Mouse (Mus musculus) thymus, adult 18-20 months (tissue): ENCODE data around the gene Id3.

Source experiments
- DNase-seq, 2 experiments: peaks; one replicate each; pipeline ENCODE4 v3.0.0; 2022; ENCODE audit warnings: mixed read lengths in 2 of 2

The Id3 gene

DNA sequence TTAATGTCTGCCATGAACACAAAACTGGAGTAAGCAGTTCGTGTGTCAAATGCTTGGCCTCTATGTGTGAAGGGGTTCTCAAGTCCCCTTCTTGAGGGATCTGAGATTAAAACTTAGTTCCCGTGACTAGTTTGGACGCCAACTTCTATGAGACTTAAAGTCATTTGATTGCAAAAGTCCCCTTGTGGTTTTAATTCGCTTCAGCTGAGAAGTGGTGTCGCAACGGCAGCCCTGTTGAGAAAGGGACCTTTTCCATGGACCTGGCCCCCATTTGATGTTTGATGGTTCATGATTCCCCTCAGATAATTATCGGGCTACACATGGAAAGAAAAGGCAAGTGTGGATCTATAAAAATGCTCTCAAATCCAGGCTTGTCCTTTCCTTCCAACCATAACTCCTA, 36.2 kb downstream of the Id3 start:
- DNase-seq, result no peak

DNA sequence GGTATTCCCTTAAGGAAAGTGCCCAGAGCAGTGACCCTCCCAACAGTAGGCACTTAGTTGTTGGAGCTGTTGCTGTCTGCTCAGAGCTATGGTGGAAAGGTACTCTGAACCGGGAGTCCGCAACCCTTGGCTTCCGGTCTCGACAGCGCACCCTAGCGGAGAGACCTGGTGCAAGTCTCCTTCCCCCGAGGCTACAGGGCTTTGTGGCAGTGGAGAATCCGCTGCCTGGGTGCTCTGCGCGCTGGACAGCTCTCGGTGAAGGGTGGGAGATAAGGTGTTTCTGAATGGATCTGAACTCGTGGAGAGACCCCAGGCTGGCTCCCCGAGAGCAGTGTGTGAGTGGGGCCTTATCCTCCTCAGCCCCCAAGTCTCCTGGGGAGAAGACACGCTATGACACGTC, 36.7 kb downstream of the Id3 start:
- DNase-seq, result peak; percentile 86 to 91

DNA sequence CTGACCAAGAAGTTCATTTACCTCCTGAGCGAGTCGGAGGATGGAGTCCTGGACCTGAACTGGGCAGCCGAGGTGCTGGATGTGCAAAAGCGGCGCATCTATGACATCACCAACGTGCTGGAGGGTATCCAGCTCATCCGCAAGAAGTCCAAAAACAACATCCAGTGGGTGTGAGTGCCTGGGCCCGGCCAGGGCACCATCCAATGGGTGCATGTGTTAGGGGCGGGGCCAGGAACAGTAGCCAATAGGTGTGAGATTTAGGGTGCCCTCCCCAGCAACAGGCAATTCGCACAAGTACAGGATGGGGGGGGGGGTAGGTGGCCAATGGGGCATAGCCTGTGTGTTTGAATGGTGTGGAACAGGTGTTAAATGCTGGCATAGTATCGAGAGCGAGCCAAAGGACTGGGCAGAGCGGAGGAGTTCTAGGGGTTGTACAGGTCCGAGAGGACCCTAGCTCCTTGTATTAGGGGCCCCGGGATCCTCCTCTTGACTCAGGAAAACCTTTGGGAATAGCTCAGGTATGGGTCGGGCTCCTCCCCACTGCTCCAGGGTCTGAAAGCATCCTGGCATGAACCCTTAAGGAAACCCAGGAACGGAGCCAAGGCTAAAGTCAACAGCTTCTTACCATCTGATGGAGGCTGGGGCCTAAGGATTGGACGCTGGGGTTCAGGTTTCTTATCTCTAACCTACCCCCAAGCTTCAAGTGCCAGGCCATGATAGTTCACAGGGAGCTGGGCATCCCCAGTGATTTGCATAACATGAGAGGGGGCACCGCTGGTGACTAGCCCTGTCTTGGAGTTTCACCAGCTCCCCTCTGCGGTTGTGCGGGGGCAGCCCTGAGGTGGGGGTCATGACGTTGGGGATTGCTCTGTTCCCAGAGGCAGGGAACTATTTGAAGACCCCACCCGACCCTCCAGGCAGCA, 37.4 kb downstream of the Id3 start:
- DNase-seq, result peak; percentile 80 to 91

DNA sequence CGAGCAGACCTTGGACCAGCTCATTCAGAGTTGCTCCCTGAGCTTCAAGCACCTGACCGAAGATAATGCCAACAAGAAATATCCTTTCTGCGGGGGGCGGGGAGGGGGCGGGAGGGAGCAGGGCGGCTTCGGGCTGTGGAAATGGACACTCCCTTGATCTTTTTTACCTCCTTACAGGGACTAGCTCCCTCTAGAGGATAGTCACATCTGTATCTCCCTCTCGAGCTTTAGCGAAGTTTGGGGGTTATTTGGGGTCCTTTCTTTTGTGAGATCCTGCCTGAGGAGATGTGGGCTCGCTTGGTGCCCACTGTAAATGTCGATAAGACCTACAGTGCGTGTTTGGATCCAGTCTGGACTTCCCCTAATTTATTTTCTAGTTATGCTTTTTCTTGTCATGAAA, 38.1 kb downstream of the Id3 start:
- no peak for DNase-seq

DNA sequence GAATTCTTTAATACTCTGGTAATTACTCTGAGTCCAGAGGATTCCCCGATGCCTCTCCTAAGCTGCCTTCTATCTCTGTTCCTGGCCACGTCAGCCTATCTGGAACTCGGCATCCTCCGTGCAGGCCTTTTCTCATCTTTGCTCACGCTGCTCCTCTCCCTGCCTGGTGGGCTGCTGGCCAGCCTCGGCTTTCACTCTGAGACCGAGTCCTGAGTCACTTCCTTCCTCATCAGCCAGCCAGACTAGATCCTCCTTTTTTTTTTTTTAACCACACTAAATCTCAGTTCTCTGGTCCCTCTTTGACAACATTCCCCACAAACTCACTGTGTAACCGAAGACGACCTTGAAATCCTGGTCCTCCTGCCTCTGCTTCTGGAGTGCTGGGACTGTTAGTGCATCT, 42.1 kb downstream of the Id3 start:
- DNase-seq, result no peak

DNA sequence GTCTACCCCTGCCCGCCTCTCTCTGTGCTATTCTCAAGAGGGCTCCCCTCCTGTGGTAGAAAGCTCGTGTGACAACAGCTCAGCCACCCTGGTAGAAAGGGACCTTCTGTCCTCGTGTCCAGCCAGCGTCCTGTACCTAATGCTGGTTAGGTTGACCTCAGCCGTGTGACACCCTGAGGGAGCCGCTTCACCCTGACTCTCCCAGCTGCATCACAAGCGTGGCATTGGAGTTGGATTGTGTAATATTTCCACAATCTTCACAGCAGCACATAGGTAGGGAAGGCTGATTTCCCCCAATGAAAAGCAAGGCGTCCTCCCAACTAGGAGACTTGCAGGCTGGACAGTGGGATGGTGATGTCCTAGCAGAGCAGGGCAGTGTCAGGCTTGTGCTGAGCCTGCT, 43.0 kb downstream of the Id3 start:
- DNase-seq, result no peak

DNA sequence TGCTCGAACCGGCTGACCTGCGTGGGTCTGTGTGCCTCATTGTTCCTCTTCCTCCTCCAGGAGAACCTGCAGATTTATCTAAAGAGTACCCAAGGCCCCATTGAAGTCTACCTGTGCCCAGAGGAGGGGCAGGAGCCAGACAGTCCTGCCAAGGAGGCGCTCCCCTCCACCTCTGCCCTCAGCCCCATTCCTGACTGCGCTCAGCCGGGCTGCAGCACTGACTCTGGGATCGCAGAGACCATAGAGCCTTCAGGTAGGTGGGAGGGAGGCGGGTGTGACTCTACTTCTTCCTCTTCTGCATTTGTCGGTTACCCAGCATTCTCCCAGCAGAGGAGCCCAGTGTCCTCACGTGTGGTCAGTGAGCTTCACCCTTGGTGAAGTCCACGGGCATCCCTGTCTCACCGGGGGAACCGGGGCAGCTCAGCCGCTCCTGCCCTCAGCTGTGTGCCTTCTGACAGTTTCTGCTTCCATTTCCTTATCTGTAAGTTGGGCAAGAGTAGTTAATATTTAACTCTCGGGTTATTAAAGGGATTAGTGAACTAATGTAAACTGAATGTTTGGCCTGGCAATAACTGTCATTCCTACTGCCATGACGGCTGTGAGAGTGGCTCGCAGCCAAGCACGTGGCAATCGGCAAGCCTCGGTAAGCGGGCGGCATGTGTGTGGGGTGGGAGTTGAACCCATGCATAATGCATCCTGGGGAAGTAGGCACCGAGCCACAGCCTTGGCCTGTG, 43.6 kb downstream of the Id3 start:
- no peak for DNase-seq

DNA sequence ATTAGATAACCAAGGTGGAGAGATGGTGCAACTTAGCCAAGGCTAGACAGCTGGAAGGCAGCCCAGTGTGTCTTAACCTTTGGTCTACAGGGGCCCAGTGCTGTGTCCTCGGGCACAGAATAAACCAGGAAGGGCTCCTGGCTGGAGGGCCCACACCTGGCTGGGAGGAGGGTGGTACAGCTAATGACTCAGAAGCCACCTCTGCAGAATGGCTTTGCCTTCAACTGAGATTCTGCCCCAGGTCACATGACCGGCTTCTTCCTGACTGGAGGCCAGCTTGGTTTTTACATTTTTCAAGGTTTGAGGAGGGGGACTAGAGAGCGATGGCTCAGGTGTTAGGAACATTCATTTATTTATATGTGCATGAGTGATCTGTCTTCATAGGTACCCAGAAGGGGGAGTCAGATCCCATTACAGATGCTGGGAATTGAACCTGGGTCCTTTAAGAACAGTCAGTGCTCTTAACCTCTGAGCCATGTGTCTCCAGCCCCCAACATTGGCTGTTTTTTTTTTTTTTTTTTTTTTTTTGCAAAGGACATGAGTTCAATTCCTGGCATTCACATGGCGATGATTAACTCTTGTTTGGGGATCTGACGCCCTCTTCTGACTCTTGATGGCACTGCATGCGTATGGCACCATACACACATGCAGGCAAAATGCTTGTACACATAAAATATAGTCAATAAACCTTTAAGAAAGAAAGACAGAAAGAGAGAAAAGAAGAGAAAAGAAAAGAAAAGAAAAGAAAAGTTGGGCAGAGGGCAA, 45.9 kb downstream of the Id3 start:
- no peak for DNase-seq

DNA sequence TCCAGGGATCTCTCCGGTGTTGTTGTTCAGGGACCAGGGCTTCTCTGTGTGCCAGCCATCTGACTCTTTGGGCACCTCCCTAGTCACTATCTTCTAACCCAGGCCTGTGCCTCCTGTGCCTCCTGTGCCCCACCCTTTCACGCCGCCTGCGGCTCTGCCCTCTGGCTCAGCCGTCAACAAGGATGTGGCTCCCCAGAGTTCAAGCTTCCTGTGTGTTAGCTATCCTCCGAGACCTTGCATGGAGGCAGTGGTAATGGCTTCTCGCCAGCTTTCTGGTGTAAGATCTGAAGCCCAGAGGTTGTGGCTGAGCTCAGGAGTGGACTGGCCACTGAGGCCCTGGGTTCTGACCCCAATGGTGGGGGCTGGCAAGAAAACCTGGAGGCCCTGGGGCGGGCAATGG, 46.6 kb downstream of the Id3 start:
- peak; percentile 44 to 68 for DNase-seq

DNA sequence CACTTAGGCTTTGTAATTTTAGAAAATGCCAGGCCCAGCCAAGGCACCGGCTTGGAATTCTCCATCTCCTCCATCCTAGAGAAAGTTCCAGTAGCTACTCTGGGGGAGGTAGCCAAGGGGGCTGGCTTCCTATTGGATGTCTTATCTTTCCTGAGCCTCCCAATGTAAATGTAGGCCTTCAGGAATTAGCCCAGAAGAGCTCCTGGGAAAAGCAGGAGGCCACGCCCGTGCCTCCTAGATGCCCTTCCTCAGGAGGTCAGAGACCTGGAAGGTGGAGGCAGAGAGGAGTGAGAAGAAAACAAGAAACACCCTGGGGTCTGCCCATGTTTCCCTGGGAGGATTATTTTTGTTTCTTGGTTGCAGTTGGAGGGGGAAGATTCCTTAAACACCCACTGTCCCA, 50.3 kb downstream of the Id3 start:
- no peak for DNase-seq

DNA sequence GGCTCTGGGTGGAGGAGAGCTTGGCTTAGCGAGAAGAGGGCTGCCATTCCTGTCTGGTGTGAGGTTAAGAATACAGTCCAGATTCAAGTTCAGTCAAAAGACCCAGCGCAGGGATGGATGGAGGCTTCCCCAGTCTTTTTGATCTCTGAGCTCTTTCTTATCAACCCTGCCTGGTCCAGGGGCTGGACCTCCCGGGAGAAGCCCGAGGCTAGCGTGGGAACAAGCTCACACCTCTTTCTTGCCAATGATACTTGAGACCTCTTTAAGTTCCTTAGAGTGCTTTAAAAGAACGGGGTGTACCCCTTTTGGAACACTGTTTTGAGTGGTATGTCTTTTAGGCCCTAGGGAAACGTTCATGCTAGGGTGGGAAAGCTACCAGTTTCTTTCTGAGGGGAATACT, 51.7 kb downstream of the Id3 start:
- DNase-seq, result no peak
